Mouse (Mus musculus): ENCODE data around the gene Pdzph1. TPM values are rescaled to one million over a fixed set of nuclear protein-coding genes. Genes with fewer than 3 reads are reported as not detected.

The Pdzph1 gene
- polyA plus RNA-seq, 1 experiment from 2014 or later = 10.9 TPM

- no peaks in the 10 kb centered on the region for H3K36me3 ChIP-seq (ENCODE audit: control insufficient read depth, insufficient read depth, low read length)
- DNase-seq (ENCODE audit: low spot score) = no peak
- H3K27me3 ChIP-seq (ENCODE audit: control insufficient read depth, insufficient read depth, low read length) = no peaks in the 10 kb centered on the region
- H3K4me3 ChIP-seq (ENCODE audit: low read depth, low read length) = no peak overlapping the region
- H3K27ac ChIP-seq (ENCODE audit: low read depth, low read length) = no peak overlapping the region
- no peak overlapping the region for H3K9ac ChIP-seq (ENCODE audit: low read length)
- no peaks in the 10 kb centered on the region for H3K4me1 ChIP-seq (ENCODE audit: control insufficient read depth, insufficient read depth, low read length)
- H3K9me3 ChIP-seq (ENCODE audit: control insufficient read depth, low read length) = no peaks in the 10 kb centered on the region
- H3K4me2 ChIP-seq (ENCODE audit: low read depth) = no peak overlapping the region
- no peak for ATAC-seq (ENCODE audit: insufficient read depth, low FRiP score, low TSS enrichment)
- WGBS = 89% methylated on average over 7 of the region's 7 CpGs
Measured at GRCm38 (mm10) chr17:58911564-58911963, 79.6 kb downstream of the Pdzph1 start.

- Histone ChIP-seq H3K9ac (ENCODE audit: low read length) (no peak overlapping the region), H3K27ac (ENCODE audit: low read depth, low read length) (no peak overlapping the region), H3K4me2 (ENCODE audit: low read depth) (no peak overlapping the region), H3K4me3 (ENCODE audit: low read depth, low read length) (no peak overlapping the region), H3K36me3 (ENCODE audit: control insufficient read depth, insufficient read depth, low read length) (no peaks in the 10 kb centered on the region), H3K27me3 (ENCODE audit: control insufficient read depth, insufficient read depth, low read length) (no peaks in the 10 kb centered on the region), H3K9me3 (ENCODE audit: control insufficient read depth, low read length) (no peaks in the 10 kb centered on the region), H3K4me1 (ENCODE audit: control insufficient read depth, insufficient read depth, low read length) (no peaks in the 10 kb centered on the region)
- DNase-seq (ENCODE audit: low spot score) (peak; percentile 69), ATAC-seq (ENCODE audit: insufficient read depth, low FRiP score, low TSS enrichment) (no peak)
- WGBS = 36% methylated on average over 8 of the region's 8 CpGs
Measured at GRCm38 (mm10) chr17:58909061-58909661, 82.0 kb downstream of the Pdzph1 start.

- 73% methylated on average over 2 of the region's 2 CpGs for WGBS
- H3K9ac ChIP-seq (ENCODE audit: low read length) = no peak overlapping the region
- H3K36me3 ChIP-seq (ENCODE audit: control insufficient read depth, insufficient read depth, low read length) = no peaks in the 10 kb centered on the region
- H3K4me3 ChIP-seq (ENCODE audit: low read depth, low read length) = no peak overlapping the region
- ATAC-seq (ENCODE audit: insufficient read depth, low FRiP score, low TSS enrichment) (no peak), DNase-seq (ENCODE audit: low spot score) (no peak)
- no peaks in the 10 kb centered on the region for H3K4me1 ChIP-seq (ENCODE audit: control insufficient read depth, insufficient read depth, low read length)
- no peaks in the 10 kb centered on the region for H3K9me3 ChIP-seq (ENCODE audit: control insufficient read depth, low read length)
- H3K27me3 ChIP-seq (ENCODE audit: control insufficient read depth, insufficient read depth, low read length) = no peaks in the 10 kb centered on the region
- H3K4me2 ChIP-seq (ENCODE audit: low read depth) = no peak overlapping the region
- no peak overlapping the region for H3K27ac ChIP-seq (ENCODE audit: low read depth, low read length)
Measured at GRCm38 (mm10) chr17:58906001-58906400, 85.2 kb downstream of the Pdzph1 start.

DNA sequence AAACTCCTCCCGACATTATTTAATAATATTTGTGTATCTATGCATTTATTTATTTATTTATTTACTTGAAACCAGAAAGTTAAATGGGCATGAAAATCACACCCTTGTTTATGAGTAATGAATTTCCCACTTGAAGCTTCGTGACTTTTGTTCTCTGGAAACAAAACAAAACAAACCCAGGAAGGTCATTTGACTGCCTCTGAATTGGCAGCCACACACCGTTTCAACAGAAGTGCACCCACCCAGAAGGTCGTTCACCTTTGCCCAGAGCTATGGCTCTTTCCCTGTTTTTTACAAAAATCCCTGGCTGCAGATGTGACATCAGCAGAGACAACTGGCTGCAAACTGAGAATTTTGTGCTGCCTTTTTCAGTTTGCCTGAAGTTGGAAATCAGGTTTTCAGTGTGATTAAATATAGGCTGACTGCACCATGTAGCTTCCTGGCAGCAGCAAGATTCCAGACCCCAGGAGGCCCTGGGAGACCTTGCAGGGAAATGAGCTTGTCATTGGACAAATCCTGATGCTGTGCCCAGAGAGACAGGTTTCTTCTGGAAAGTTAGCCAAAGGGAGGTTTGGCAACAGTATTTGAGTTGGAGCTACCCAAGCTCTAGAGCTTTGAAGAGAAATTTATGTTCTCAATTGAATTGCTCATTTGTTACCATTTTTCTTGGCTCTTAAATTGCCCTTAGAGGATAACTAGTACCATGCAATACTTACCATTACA, 99.5 kb downstream of the Pdzph1 start:
- Histone ChIP-seq H3K27me3 (ENCODE audit: control insufficient read depth, insufficient read depth, low read length) (no peaks in the 10 kb centered on the region), H3K4me3 (ENCODE audit: low read depth, low read length) (no peak overlapping the region), H3K9me3 (ENCODE audit: control insufficient read depth, low read length) (no peaks in the 10 kb centered on the region), H3K36me3 (ENCODE audit: control insufficient read depth, insufficient read depth, low read length) (no peaks in the 10 kb centered on the region), H3K4me2 (ENCODE audit: low read depth) (no peak overlapping the region), H3K27ac (ENCODE audit: low read depth, low read length) (no peak overlapping the region), H3K4me1 (ENCODE audit: control insufficient read depth, insufficient read depth, low read length) (no peaks in the 10 kb centered on the region; the same call in 1 of the 2 replicates), H3K9ac (ENCODE audit: low read length) (no peak overlapping the region)
- DNase-seq (ENCODE audit: low spot score) (no peak), ATAC-seq (ENCODE audit: insufficient read depth, low FRiP score, low TSS enrichment) (no peak)
- 29% methylated on average over 4 of the region's 4 CpGs for WGBS

GRCm38 (mm10) chr17:58889905-58890645, 101.1 kb downstream of the Pdzph1 start:
- Histone ChIP-seq H3K4me3 (ENCODE audit: low read depth, low read length) (no peak overlapping the region), H3K27ac (ENCODE audit: low read depth, low read length) (no peak overlapping the region), H3K4me1 (ENCODE audit: control insufficient read depth, insufficient read depth, low read length) (no peaks in the 10 kb centered on the region; the same call in 1 of the 2 replicates), H3K9ac (ENCODE audit: low read length) (no peak overlapping the region), H3K4me2 (ENCODE audit: low read depth) (no peak overlapping the region), H3K9me3 (ENCODE audit: control insufficient read depth, low read length) (no peaks in the 10 kb centered on the region), H3K36me3 (ENCODE audit: control insufficient read depth, insufficient read depth, low read length) (no peaks in the 10 kb centered on the region), H3K27me3 (ENCODE audit: control insufficient read depth, insufficient read depth, low read length) (no peaks in the 10 kb centered on the region)
- DNase-seq (ENCODE audit: low spot score) = no peak
- WGBS = 61% methylated on average over 4 of the region's 4 CpGs
- no peak; the same call in 1 of the 2 replicates for ATAC-seq (ENCODE audit: insufficient read depth, low FRiP score, low TSS enrichment)

- Histone ChIP-seq H3K27me3 (ENCODE audit: control insufficient read depth, insufficient read depth, low read length) (no peaks in the 10 kb centered on the region), H3K4me1 (ENCODE audit: control insufficient read depth, insufficient read depth, low read length) (no peaks in the 10 kb centered on the region), H3K27ac (ENCODE audit: low read depth, low read length) (no peak overlapping the region), H3K4me2 (ENCODE audit: low read depth) (no peak overlapping the region), H3K9ac (ENCODE audit: low read length) (no peak overlapping the region), H3K9me3 (ENCODE audit: control insufficient read depth, low read length) (no peaks in the 10 kb centered on the region), H3K4me3 (ENCODE audit: low read depth, low read length) (no peak overlapping the region), H3K36me3 (ENCODE audit: control insufficient read depth, insufficient read depth, low read length) (no peaks in the 10 kb centered on the region)
- DNase-seq (ENCODE audit: low spot score) (no peak), ATAC-seq (ENCODE audit: insufficient read depth, low FRiP score, low TSS enrichment) (no peak; the same call in 1 of the 2 replicates)
- WGBS = 64% methylated on average over 1 of the region's 1 CpGs
Measured at GRCm38 (mm10) chr17:58884393-58884792, 106.8 kb downstream of the Pdzph1 start.

DNA sequence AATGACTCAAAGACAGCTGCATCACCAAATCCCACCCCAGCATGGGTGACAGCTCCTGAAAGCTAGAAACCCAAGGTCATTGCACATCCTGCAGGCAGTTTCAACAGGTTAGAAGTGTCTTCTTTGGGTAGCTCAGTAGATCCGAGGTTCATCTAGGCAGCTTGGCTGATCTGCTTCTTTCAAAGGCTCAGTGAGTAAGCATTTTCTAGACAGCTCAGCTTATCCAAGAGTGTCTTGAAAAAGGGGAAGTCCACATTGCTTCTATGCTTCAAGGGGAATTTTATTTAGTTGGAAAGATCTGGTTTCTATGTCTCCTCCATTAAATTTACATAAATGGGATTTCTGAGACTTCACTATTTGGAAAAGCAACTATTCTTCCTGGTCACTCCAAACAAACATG, 117.8 kb downstream of the Pdzph1 start:
- Histone ChIP-seq H3K27ac (ENCODE audit: low read depth, low read length) (no peak overlapping the region), H3K4me1 (ENCODE audit: control insufficient read depth, insufficient read depth, low read length) (no peaks in the 10 kb centered on the region), H3K36me3 (ENCODE audit: control insufficient read depth, insufficient read depth, low read length) (no peaks in the 10 kb centered on the region), H3K4me2 (ENCODE audit: low read depth) (no peak overlapping the region), H3K9me3 (ENCODE audit: control insufficient read depth, low read length) (no peaks in the 10 kb centered on the region), H3K9ac (ENCODE audit: low read length) (no peak overlapping the region), H3K4me3 (ENCODE audit: low read depth, low read length) (no peak overlapping the region), H3K27me3 (ENCODE audit: control insufficient read depth, insufficient read depth, low read length) (no peaks in the 10 kb centered on the region)
- ATAC-seq (ENCODE audit: insufficient read depth, low FRiP score, low TSS enrichment) (no peak), DNase-seq (ENCODE audit: low spot score) (no peak)
- WGBS = 79% methylated on average over 1 of the region's 1 CpGs

DNA sequence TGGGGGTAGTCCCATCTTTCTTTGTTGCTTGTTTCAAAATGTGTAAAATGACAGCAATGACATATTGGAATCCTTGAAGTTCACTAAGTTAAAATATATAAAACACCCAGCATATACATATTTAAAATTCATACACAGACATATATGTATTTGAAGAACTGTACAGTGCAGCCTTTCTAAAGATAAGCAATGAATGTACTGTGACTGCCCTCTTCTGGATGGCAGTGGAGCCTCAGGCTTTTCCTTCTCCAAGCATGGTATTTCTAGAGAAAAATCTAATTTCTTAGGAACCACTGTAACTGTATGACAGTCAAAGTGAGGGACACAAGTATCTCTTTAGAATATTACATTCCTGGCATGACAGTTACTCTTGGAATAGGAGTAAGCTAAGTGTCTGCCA, 120.4 kb downstream of the Pdzph1 start:
- Histone ChIP-seq H3K9ac (ENCODE audit: low read length) (no peak overlapping the region), H3K27me3 (ENCODE audit: control insufficient read depth, insufficient read depth, low read length) (no peaks in the 10 kb centered on the region), H3K4me2 (ENCODE audit: low read depth) (no peak overlapping the region), H3K36me3 (ENCODE audit: control insufficient read depth, insufficient read depth, low read length) (no peaks in the 10 kb centered on the region), H3K27ac (ENCODE audit: low read depth, low read length) (no peak overlapping the region), H3K4me3 (ENCODE audit: low read depth, low read length) (no peak overlapping the region), H3K9me3 (ENCODE audit: control insufficient read depth, low read length) (no peaks in the 10 kb centered on the region), H3K4me1 (ENCODE audit: control insufficient read depth, insufficient read depth, low read length) (no peaks in the 10 kb centered on the region)
- ATAC-seq (ENCODE audit: insufficient read depth, low FRiP score, low TSS enrichment) (no peak), DNase-seq (ENCODE audit: low spot score) (no peak)
